Mouse (Mus musculus): ENCODE results near the gene Fhad1.
A peak's percentile ranks its signal among the peaks of the same experiment; 100 is the strongest.

The Fhad1 gene

DNA sequence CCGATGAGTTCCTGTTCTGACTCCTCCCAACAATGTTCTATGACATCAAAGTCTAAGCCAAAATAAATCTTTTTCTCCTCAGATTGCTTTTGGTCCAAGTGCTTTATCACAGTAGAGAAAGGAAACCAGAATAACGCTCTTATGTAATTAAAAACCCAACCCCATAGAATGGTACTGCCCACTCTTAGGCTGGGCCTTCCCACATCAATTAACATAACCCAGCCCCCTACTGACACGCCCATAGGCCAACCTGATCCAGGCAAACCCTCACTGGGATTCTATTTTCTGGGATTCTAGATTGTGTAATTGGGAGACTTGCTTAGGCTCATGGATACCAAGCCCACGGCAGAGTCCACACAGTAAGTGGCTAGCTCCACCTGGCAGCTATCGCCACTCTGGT lies 149.9 kb downstream of the Fhad1 start:
- DNase-seq (ENCODE audit: inconsistent ontology term): no peak

DNA sequence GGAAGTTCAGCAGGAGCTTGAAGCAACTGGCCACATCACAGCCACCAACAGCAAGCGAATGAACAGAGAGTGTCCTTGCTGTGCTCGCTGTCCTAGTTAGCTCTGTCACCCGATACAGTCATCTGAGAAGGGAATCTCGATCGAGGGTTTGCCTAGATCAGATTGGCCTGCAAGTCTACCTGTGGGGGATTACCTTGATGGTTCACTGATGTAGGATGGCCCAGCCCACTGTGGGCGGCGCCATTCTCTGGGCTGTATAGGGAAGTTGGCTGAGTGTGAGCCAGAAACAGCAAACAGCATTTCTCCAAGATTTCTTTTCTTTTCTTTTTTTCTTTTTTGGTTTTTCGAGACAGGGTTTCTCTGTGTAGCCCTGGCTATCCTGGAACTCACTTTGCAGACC lies 150.4 kb downstream of the Fhad1 start:
- DNase-seq (ENCODE audit: inconsistent ontology term): no peak

DNA sequence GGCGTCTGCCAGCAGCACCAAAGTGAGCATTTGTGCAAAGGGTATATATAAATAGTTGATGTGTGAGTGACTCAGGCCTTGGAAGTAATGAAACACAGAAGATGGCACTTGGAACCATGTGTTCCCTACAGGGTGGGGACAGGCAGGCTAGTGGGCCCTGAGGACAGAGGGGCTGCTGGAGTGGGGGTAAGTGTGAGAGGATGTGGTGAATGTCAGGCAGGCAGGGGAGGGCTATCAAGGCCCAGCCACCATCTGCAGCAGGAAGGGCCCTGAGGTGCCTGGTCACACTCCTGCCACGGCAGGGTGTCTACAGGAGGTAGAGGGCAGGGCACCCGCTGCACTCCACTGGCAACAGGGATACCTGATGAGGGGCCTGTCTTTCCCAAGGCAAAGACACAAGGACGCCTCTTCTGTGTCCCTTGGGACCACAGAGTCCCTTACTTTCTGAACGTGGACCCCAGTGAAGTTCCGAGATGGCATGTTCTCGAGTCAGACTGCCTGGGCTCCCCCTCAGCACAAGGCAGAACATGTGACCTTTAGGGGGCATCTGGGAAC lies 151.1 kb downstream of the Fhad1 start:
- DNase-seq (ENCODE audit: inconsistent ontology term): no peak

DNA sequence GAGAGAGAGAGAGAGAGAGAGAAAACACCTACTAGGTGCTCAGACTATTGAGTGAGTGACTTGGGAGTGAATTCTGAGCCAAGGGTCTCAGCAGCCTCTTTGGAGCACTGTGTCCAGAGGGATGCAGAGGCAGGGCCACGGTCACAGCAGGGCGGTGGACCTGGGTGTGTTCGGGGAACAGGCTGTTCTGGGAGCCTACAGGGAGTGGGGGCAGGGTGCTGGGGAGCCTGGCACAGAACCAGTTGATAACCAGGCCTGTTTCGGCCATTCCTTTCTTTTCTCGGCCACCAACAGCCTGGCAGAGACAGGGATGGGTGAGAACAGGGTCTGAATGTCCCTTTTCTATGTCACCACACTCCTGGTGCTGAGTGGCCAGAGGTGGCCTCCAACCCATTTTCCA lies 152.0 kb downstream of the Fhad1 start:
- DNase-seq (ENCODE audit: inconsistent ontology term): no peak

DNA sequence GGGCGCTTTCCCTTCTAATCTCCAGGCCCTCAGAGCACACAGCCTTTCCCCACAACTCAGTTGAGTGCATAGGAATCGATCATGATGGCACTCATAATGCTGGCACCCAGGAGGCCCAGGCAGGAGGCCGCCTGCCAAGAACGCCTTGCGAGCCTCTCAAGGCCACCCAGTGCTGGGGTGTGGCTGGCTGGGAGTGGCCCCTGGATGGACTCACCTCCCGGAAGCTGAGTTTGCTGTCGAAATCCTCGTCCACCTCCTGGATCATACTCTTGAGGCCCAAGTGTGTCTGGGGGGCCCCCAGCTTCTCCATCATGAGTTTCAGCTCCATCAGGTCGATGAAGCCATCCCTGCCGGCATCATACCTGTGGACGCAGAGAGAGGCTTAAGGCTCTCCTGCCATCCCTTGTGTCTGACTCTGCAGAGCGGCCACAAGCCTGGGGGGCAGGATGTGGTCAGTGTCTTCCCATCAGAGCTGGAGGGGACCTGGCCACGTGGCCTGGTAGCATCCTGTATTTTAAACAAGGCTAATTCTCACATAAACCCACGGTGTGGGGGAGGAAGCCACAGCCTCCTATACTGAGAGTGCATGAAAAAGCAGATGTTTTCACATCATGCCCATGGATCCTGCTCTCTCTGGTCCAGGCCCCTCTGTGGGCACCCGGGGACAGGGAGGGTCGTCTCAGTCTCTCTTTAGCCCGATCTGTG lies 153.1 kb downstream of the Fhad1 start:
- DNase-seq (ENCODE audit: inconsistent ontology term): no peak

DNA sequence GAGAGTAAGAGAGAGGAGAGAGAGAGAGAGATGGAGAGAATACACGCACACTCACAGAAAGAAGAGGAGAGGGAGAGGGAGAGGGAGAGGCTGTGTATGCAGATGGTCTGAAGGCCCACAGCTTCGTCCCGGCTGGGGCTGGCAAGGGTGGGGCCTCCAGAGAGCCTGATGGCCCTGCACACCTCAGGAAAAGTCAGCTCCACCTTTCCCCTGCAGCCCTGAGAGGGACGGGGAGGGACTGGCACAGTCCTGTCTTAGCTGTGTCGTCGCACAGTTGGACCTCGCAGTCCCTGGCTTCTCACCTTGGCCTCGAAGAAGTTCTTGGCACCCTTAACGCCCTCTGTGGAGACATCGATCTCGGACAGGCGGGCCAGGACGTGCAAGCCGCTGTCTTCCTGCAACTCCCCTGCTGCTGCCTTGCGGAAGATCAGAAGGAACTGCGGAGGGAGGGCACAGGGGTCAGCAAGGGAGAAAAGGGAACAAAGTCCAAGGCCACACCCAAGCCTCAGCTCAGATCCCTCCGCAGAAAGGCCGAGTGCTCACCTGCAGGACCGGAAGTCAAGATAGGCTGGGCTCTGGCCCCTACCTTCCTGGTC lies 154.5 kb downstream of the Fhad1 start:
- DNase-seq (ENCODE audit: inconsistent ontology term): no peak

GRCm38 (mm10) chr4:141859351-141859750 lies 155.5 kb downstream of the Fhad1 start:
- DNase-seq (ENCODE audit: inconsistent ontology term): no peak

- no peak for DNase-seq (ENCODE audit: inconsistent ontology term)
Measured at GRCm38 (mm10) chr4:141858501-141858900, 156.4 kb downstream of the Fhad1 start.

DNA sequence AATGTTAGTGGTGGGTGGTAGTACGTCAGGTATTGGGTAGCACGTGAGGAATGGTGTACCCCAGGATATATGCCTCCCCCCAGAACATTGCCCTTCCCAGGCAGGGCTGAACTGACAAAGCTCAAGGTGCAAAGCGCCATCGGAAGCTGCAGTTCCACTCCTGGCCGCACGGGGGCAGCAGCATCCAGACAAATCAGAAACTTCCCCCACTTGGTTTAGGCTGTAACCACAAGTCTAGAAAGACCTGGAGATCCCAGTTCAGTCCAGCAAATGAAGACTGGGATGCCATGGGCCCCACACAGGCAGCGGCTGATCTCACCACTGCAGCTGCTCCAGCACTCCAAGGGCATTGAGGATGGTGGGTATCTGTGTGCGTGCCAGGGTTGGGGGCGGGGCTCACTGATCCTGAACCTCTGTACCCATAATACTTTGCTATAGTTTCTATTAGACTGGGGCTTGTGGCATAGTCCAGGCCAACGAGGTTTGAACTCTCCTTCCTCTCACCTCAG lies 157.4 kb downstream of the Fhad1 start:
- DNase-seq (ENCODE audit: inconsistent ontology term): peak; percentile 80

DNA sequence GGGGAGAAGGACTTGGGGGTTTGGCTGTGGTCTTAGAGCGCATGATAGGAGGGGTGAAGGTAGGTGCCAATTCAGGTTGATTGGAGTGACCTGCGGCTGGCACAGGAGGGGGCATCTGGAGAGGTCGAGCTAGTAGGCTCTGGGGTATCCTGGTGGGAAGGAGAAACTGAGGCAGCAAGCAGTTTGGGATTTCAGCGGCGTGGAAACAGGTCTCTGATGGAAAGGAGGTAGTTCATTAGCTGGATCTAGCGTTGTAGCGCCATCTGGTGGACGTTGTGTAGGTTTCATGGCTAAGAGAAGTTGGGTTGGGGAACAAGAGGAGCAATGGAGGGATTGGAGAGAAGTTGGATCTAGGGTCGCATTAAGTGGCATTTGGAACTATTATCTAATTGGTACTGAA lies 161.4 kb downstream of the Fhad1 start:
- DNase-seq (ENCODE audit: inconsistent ontology term): peak; percentile 30

GRCm38 (mm10) chr4:141845999-141846398 lies 168.9 kb downstream of the Fhad1 start, which contains the start of gene Ctrc:
Ctrc (minus strand) TSS chr4:141846359.
- DNase-seq (ENCODE audit: inconsistent ontology term): no peak
